Mouse (Mus musculus): ENCODE measurements around the gene Vgll4. TPM values are rescaled to one million over a fixed set of nuclear protein-coding genes. Genes with fewer than 3 reads are reported as not detected.
A peak's percentile ranks its signal among the peaks of the same experiment; 100 is the strongest.

Gene Vgll4
- polyA plus RNA-seq, 1 experiment from 2014 or later, result 76.8 TPM

DNA sequence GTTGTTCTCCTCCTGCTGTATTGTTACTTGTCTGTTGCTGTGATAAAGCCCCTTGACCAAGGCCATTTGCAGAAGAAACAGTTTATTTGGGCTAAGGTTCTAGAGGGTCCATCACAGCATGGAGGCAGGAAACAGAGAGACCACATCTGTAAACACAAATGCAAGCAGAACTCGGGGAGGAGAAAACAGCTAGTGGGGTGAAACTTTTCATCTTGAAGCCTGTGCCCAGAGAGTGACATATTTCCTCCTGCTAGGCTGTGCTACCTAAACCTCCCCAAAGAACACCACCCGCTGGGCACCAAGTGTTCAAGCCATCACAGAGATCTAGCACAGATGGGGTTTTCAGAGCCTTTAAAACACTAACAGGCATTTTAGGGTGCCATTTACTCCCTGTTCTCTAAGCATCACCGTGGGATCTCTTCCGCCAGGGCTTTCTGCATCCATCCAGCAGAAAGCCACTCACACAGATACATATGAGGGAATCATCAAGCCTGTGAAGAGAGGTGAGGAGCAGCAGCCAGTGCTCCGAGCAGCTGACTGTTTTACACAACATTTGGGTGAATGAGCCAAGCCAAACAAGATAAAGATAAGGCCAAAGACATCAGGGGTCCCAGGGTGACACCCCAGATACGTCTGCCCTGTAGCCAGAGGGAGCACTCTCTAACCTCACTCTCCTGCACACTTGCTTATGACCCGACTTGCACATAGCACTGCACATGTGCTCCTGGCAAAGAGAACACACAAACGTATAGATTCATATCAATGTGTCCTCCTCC lies 64.4 kb downstream of the Vgll4 start:
- WGBS, result 71% methylated on average over 8 of the region's 8 CpGs
- Histone ChIP-seq H3K9ac (ENCODE audit: low read depth, low read length) (no peak overlapping the region), H3K27ac (replicated peaks; ENCODE audit: low read depth, low read length) (no peak overlapping the region), H3K4me3 (ENCODE audit: low read depth, low read length) (no peak overlapping the region), H3K4me2 (ENCODE audit: low read depth, low read length) (no peak overlapping the region), H3K36me3 (ENCODE audit: control insufficient read depth, insufficient read depth, low read length) (0 out of 2 replicates have a peak, but pooled peaks cover 3% of the 10 kb centered on the region), H3K4me1 (ENCODE audit: control insufficient read depth, insufficient read depth, low read length) (peaks cover 29% of the 10 kb centered on the region), H3K9me3 (ENCODE audit: control insufficient read depth, low read length) (no peaks in the 10 kb centered on the region), H3K27me3 (replicated peaks; ENCODE audit: control insufficient read depth, insufficient read depth, low read length) (no peaks in the 10 kb centered on the region)
- DNase-seq (ENCODE audit: low spot score), result no peak
- no peak for ATAC-seq (ENCODE audit: low read depth)

DNA sequence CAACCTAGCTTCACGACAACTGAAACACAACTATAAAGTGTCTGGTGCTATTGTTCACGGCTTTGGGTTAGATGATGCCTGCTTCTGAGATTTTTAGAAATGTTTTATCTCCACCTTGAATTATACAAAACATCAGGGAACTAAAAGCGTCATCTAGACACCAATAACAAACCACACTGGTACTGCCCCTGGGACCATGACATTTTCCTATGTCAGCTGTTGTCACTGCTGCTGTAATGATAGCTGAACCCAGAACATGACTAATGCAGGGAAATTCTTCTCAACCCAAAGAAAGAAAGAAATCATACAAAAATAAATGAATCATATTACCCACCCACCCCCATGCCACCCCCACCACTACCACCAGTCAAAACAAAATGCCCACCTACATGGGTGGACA lies 65.0 kb downstream of the Vgll4 start:
- DNase-seq (ENCODE audit: low spot score), result no peak
- Histone ChIP-seq H3K4me3 (ENCODE audit: low read depth, low read length) (no peak overlapping the region), H3K36me3 (ENCODE audit: control insufficient read depth, insufficient read depth, low read length) (0 out of 2 replicates have a peak, but pooled peaks cover 2% of the 10 kb centered on the region), H3K4me2 (ENCODE audit: low read depth, low read length) (no peak overlapping the region), H3K9ac (ENCODE audit: low read depth, low read length) (no peak overlapping the region), H3K9me3 (ENCODE audit: control insufficient read depth, low read length) (no peaks in the 10 kb centered on the region), H3K27ac (replicated peaks; ENCODE audit: low read depth, low read length) (no peak overlapping the region), H3K27me3 (replicated peaks; ENCODE audit: control insufficient read depth, insufficient read depth, low read length) (no peaks in the 10 kb centered on the region), H3K4me1 (ENCODE audit: control insufficient read depth, insufficient read depth, low read length) (peaks cover 35% of the 10 kb centered on the region)
- WGBS, result 87% methylated on average over 3 of the region's 3 CpGs
- no peak for ATAC-seq (ENCODE audit: low read depth)

DNA sequence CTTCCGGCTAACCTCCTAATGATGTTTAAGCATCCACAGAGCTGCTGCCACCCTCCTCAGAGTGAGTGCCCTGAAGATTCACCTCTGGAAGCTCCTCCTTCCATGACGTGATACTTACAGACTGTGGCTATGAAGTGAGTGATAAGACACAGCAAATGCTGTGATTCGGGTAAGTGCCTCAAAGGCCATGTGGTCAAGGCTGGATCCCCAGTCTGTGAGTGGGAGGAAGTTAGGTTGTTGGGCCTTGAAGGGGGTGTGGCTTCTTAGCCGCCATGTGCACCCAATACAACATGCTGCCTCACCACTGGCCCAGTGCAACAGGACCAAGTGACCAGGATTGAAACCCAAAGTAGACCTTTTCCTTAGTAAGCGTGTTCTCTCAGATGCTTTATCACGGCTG lies 65.6 kb downstream of the Vgll4 start:
- 72% methylated on average over 6 of the region's 6 CpGs for WGBS
- no peak overlapping the region for H3K27ac ChIP-seq (replicated peaks; ENCODE audit: low read depth, low read length)
- ATAC-seq (ENCODE audit: low read depth) (no peak), DNase-seq (ENCODE audit: low spot score) (no peak)
- H3K27me3 ChIP-seq (replicated peaks; ENCODE audit: control insufficient read depth, insufficient read depth, low read length), result no peaks in the 10 kb centered on the region
- no peak overlapping the region for H3K4me2 ChIP-seq (ENCODE audit: low read depth, low read length)
- H3K36me3 ChIP-seq (ENCODE audit: control insufficient read depth, insufficient read depth, low read length), result no peaks in the 10 kb centered on the region
- no peak overlapping the region for H3K4me3 ChIP-seq (ENCODE audit: low read depth, low read length)
- no peaks in the 10 kb centered on the region for H3K9me3 ChIP-seq (ENCODE audit: control insufficient read depth, low read length)
- H3K9ac ChIP-seq (ENCODE audit: low read depth, low read length), result no peak overlapping the region
- H3K4me1 ChIP-seq (ENCODE audit: control insufficient read depth, insufficient read depth, low read length), result peaks cover 41% of the 10 kb centered on the region

DNA sequence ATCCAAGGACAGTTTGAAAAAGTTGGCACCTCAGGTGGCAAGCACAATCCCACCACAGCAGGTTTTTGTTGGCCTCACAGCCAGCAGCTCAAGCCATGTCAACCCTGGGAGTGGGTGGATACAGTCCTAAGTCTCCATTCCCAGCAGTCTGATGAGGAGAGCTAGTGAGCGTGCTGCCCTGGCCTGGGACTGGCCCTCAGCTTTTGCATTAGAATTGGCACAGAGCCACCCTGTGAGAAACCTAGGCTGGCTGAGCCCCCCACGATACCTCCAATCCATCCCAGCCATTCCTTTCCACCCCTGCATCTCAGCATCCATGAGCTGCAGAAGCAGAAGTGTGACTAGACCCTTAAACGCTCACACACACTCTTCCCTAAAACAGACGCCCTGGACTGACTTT lies 67.9 kb downstream of the Vgll4 start:
- H3K4me1 ChIP-seq (ENCODE audit: control insufficient read depth, insufficient read depth, low read length), result peaks cover 46% of the 10 kb centered on the region
- WGBS, result 24% methylated on average over 4 of the region's 4 CpGs
- H3K4me3 ChIP-seq (ENCODE audit: low read depth, low read length), result no peak overlapping the region
- no peaks in the 10 kb centered on the region for H3K9me3 ChIP-seq (ENCODE audit: control insufficient read depth, low read length)
- peak overlapping the region; percentile 43 for H3K4me2 ChIP-seq (ENCODE audit: low read depth, low read length)
- H3K27ac ChIP-seq (replicated peaks; ENCODE audit: low read depth, low read length), result peak overlapping the region; percentile 83
- H3K9ac ChIP-seq (ENCODE audit: low read depth, low read length), result 0 out of 2 replicates have a peak overlapping the region, but pooled peaks have one; percentile 15
- no peaks in the 10 kb centered on the region for H3K27me3 ChIP-seq (replicated peaks; ENCODE audit: control insufficient read depth, insufficient read depth, low read length)
- peaks cover 10% of the 10 kb centered on the region; the same call in 1 of the 2 replicates for H3K36me3 ChIP-seq (ENCODE audit: control insufficient read depth, insufficient read depth, low read length)
- DNase-seq (ENCODE audit: low spot score), result no peak
- no peak for ATAC-seq (ENCODE audit: low read depth)

DNA sequence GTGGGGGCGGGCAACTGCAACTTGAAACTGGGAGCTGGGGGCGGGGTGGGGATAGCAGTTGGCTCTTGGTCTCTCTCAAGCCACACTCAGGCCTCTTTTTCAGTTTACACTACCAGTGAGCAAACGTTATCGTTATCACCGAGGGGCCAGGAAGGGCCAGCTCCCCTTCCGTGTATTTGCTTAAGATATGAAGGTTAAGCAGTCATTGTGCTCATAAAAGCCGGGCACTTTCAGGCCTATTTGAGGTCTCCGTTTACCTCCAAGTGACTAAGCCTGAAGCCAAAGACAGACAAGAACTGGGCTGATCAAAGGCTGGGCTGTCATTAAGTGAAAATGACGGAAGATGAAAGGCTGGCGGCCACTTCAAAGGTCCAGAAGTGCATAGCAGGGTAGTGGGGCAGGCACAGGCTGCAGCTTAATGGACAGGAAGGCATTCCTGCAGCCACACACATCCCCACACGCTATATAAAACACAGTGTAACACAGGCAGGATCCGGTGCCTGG lies 68.4 kb downstream of the Vgll4 start:
- Histone ChIP-seq H3K4me1 (ENCODE audit: control insufficient read depth, insufficient read depth, low read length) (peaks cover 46% of the 10 kb centered on the region), H3K9me3 (ENCODE audit: control insufficient read depth, low read length) (no peaks in the 10 kb centered on the region), H3K9ac (ENCODE audit: low read depth, low read length) (peak overlapping the region; percentile 1; the same call in 1 of the 2 replicates), H3K36me3 (ENCODE audit: control insufficient read depth, insufficient read depth, low read length) (peaks cover 16% of the 10 kb centered on the region; the same call in 1 of the 2 replicates), H3K27me3 (replicated peaks; ENCODE audit: control insufficient read depth, insufficient read depth, low read length) (no peaks in the 10 kb centered on the region), H3K4me2 (ENCODE audit: low read depth, low read length) (peak overlapping the region; percentile 43), H3K4me3 (ENCODE audit: low read depth, low read length) (no peak overlapping the region), H3K27ac (replicated peaks; ENCODE audit: low read depth, low read length) (peak overlapping the region; percentile 83)
- WGBS, result 7% methylated on average over 12 of the region's 12 CpGs
- DNase-seq (ENCODE audit: low spot score) (peak; percentile 69), ATAC-seq (ENCODE audit: low read depth) (peak; percentile 58)

DNA sequence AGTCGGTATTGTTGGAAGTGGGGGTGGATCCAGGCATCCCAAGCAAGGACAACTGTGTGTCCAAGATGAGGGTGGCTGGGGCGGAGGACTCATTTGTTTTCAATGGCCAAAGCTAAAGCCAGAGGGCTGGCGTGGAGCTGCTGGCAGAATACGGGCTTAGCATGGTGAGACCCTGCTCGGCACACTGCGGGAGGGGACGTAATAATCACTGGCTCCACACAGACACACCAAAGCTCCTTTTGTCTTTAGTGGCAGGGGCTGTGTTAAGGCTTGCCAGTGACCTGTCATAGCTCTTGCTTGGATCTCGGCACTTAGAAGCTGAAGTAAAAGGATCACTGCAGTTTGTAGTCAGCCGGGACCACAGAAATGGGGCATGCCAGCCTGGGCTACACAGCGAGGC lies 69.6 kb downstream of the Vgll4 start:
- WGBS, result 21% methylated on average over 10 of the region's 10 CpGs
- no peaks in the 10 kb centered on the region for H3K9me3 ChIP-seq (ENCODE audit: control insufficient read depth, low read length)
- H3K36me3 ChIP-seq (ENCODE audit: control insufficient read depth, insufficient read depth, low read length), result peaks cover 20% of the 10 kb centered on the region; the same call in 1 of the 2 replicates
- ATAC-seq (ENCODE audit: low read depth) (no peak), DNase-seq (ENCODE audit: low spot score) (no peak)
- peak overlapping the region; percentile 83 for H3K27ac ChIP-seq (replicated peaks; ENCODE audit: low read depth, low read length)
- no peaks in the 10 kb centered on the region for H3K27me3 ChIP-seq (replicated peaks; ENCODE audit: control insufficient read depth, insufficient read depth, low read length)
- H3K9ac ChIP-seq (ENCODE audit: low read depth, low read length), result peak overlapping the region; percentile 40; the same call in 1 of the 2 replicates
- H3K4me1 ChIP-seq (ENCODE audit: control insufficient read depth, insufficient read depth, low read length), result peaks cover 46% of the 10 kb centered on the region
- peak overlapping the region; percentile 49 for H3K4me2 ChIP-seq (ENCODE audit: low read depth, low read length)
- peak overlapping the region; percentile 9; the same call in 1 of the 2 replicates for H3K4me3 ChIP-seq (ENCODE audit: low read depth, low read length)

DNA sequence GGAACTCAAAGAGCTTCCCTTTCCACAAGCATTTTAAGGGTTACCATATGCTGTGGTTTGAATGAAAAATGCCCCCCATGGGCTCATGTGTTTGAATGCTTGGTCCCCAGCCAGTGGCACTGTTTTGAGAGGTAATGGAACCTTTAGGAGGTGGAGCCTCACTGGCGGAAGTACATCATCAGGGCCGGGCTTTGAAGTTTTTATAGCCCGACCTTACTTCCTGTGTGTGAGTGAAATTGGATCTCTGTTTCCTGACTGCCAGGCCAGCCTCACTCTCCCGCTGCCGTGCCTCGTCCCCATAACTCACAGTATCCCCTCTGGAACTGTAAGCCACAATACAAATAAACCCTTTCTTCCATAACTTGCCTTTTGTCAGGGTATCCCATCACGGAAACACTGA lies 70.1 kb downstream of the Vgll4 start:
- Histone ChIP-seq H3K27ac (replicated peaks; ENCODE audit: low read depth, low read length) (peak overlapping the region; percentile 83), H3K36me3 (ENCODE audit: control insufficient read depth, insufficient read depth, low read length) (peaks cover 21% of the 10 kb centered on the region; the same call in 1 of the 2 replicates), H3K4me3 (ENCODE audit: low read depth, low read length) (peak overlapping the region; percentile 9; the same call in 1 of the 2 replicates), H3K9me3 (ENCODE audit: control insufficient read depth, low read length) (no peaks in the 10 kb centered on the region), H3K9ac (ENCODE audit: low read depth, low read length) (peak overlapping the region; percentile 40; the same call in 1 of the 2 replicates), H3K4me2 (ENCODE audit: low read depth, low read length) (peak overlapping the region; percentile 49), H3K27me3 (replicated peaks; ENCODE audit: control insufficient read depth, insufficient read depth, low read length) (no peaks in the 10 kb centered on the region), H3K4me1 (ENCODE audit: control insufficient read depth, insufficient read depth, low read length) (peaks cover 51% of the 10 kb centered on the region)
- peak; percentile 66 for ATAC-seq (ENCODE audit: low read depth)
- WGBS, result 7% methylated on average over 7 of the region's 7 CpGs
- DNase-seq (ENCODE audit: low spot score), result peak; percentile 84

DNA sequence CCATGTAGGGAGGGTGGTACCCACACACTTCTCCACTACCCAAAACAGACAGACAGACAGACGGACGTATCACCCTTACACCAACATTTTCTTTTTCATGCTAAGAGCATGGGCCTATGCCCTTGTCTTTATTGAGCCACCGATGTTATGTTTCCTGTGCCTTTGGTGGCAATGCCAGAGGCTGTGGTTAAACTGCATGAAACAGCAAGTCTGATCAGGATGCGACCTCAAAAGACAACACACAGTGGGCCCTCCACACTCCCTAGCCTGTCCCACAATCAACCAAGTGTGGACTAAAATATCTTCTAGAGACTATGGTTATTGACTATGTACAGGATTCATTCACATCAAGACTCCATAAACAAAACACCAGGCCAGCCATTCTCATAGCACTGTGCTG lies 70.8 kb downstream of the Vgll4 start:
- DNase-seq (ENCODE audit: low spot score) (no peak), ATAC-seq (ENCODE audit: low read depth) (no peak)
- peaks cover 58% of the 10 kb centered on the region for H3K4me1 ChIP-seq (ENCODE audit: control insufficient read depth, insufficient read depth, low read length)
- H3K4me2 ChIP-seq (ENCODE audit: low read depth, low read length), result no peak overlapping the region
- WGBS, result 89% methylated on average over 4 of the region's 4 CpGs
- H3K9me3 ChIP-seq (ENCODE audit: control insufficient read depth, low read length), result no peaks in the 10 kb centered on the region
- H3K36me3 ChIP-seq (ENCODE audit: control insufficient read depth, insufficient read depth, low read length), result peaks cover 21% of the 10 kb centered on the region; the same call in 1 of the 2 replicates
- H3K4me3 ChIP-seq (ENCODE audit: low read depth, low read length), result no peak overlapping the region
- H3K27ac ChIP-seq (replicated peaks; ENCODE audit: low read depth, low read length), result peak overlapping the region; percentile 83
- H3K27me3 ChIP-seq (replicated peaks; ENCODE audit: control insufficient read depth, insufficient read depth, low read length), result no peaks in the 10 kb centered on the region
- H3K9ac ChIP-seq (ENCODE audit: low read depth, low read length), result no peak overlapping the region
